Mouse (Mus musculus) forebrain, embryonic 10.5 days (tissue): ENCODE results near the gene Exoc3l2. TPM values are rescaled to one million over a fixed set of nuclear protein-coding genes. Genes with fewer than 3 reads are reported as not detected.

Source experiments
- DNase-seq: peaks from one replicate; pipeline ENCODE4 v3.0.0-alpha.2; 2017; ENCODE audit warnings: low spot score; ENCODE audit errors: extremely low spot score
- H3K27ac ChIP-seq: fragments of 300-500 bp; sonication (generic); 2 replicates; pipeline ENCODE4 v1.5.1; 2016; ENCODE audit warnings: mild to moderate bottlenecking
- H3K27me3 ChIP-seq: fragments of 300-500 bp; sonication (generic); 2 replicates; pipeline ENCODE4 v1.6.1; 2016; ENCODE audit warnings: mild to moderate bottlenecking; ENCODE audit not compliant: poor library complexity, severe bottlenecking
- H3K36me3 ChIP-seq: fragments of 300-500 bp; sonication (generic); replicated peaks from 2 replicates; pipeline ENCODE4 v1.6.1; 2016; ENCODE audit warnings: mild to moderate bottlenecking, moderate library complexity
- H3K4me1 ChIP-seq: fragments of 300-500 bp; sonication (generic); 2 replicates; pipeline ENCODE4 v1.6.1; 2016
- H3K4me3 ChIP-seq: fragments of 300-500 bp; sonication (generic); 2 replicates; pipeline ENCODE4 v1.5.1; 2016; ENCODE audit warnings: mild to moderate bottlenecking, moderate library complexity
- H3K9me3 ChIP-seq: fragments of 300-500 bp; sonication (generic); 2 replicates; pipeline ENCODE4 v1.6.1; 2016; ENCODE audit warnings: mild to moderate bottlenecking, moderate library complexity
- WGBS: fragments of 180-500 bp; shearing (Covaris S2); methylation state at CpG from one replicate; pipeline ENCODE4 v1.1.7; 2016; 5-methylcytosine and 5-hydroxymethylcytosine counted together
- polyA plus RNA-seq: library from polyadenylated mRNA; unstranded; fragments of >200 nt; fragmentation: Nextera tagmentation; extraction: Ambion mirVana; gene quantifications from 2 replicates; pipeline ENCODE4 v1.2.1, GENCODE M21; 2016

The Exoc3l2 gene
- polyA plus RNA-seq, 1 experiment from 2014 or later = 0.99 TPM

- H3K27me3 ChIP-seq = peaks cover 99% of the 10 kb centered on the region
- H3K9me3 ChIP-seq = no peaks in the 10 kb centered on the region; the same call in 1 of the 2 replicates
- H3K27ac ChIP-seq = no peak overlapping the region
- no peak overlapping the region for H3K4me3 ChIP-seq
- H3K36me3 ChIP-seq = no peaks in the 10 kb centered on the region
- H3K4me1 ChIP-seq = peaks cover 24% of the 10 kb centered on the region
- 51% methylated on average over 4 of the region's 4 CpGs for WGBS
- no peak for DNase-seq
Observed at GRCm38 (mm10) chr7:19472403-19472802, 9.3 kb downstream of the Exoc3l2 start.

- Histone ChIP-seq H3K36me3 (no peaks in the 10 kb centered on the region), H3K27me3 (peaks cover 99% of the 10 kb centered on the region), H3K4me1 (peaks cover 24% of the 10 kb centered on the region), H3K9me3 (no peaks in the 10 kb centered on the region; the same call in 1 of the 2 replicates), H3K27ac (peak overlapping the region; percentile 79), H3K4me3 (peak overlapping the region; percentile 61)
- WGBS = 2% methylated on average over 89 of the region's 89 CpGs
- peak; percentile 55 for DNase-seq
Observed at GRCm38 (mm10) chr7:19473875-19474443, 10.8 kb downstream of the Exoc3l2 start.

GRCm38 (mm10) chr7:19477084-19477483, 14.0 kb downstream of the Exoc3l2 start:
- Histone ChIP-seq H3K36me3 (no peaks in the 10 kb centered on the region), H3K4me3 (no peak overlapping the region), H3K4me1 (peaks cover 11% of the 10 kb centered on the region), H3K9me3 (no peaks in the 10 kb centered on the region; the same call in 1 of the 2 replicates), H3K27me3 (peaks cover 76% of the 10 kb centered on the region), H3K27ac (no peak overlapping the region)
- DNase-seq = no peak
- 69% methylated on average over 2 of the region's 2 CpGs for WGBS

GRCm38 (mm10) chr7:19477624-19478384, 14.7 kb downstream of the Exoc3l2 start:
- H3K4me3 ChIP-seq = no peak overlapping the region
- WGBS = 27% methylated on average over 14 of the region's 14 CpGs
- peaks cover 69% of the 10 kb centered on the region for H3K27me3 ChIP-seq
- no peaks in the 10 kb centered on the region for H3K36me3 ChIP-seq
- no peak for DNase-seq
- no peak overlapping the region for H3K27ac ChIP-seq
- H3K4me1 ChIP-seq = peaks cover 11% of the 10 kb centered on the region
- H3K9me3 ChIP-seq = no peaks in the 10 kb centered on the region; the same call in 1 of the 2 replicates

DNA sequence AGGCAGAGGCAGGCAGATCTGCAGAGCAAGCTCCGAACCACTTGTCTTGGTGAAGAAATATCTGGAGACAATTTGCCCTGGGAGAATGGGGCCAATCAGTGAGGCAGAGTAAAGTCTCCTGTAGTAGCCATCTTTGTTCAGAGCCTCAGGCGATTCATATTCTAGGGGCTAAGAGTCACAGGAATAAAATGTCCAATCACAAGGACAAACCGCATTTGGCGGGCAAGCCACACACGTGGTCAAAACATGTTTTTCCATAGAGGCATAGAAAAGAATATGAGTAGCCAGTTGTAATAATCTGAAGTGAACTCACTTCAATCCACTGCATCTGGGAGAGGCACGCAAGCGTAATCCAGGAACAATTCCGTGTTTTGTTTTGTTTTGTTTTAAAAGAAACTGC, 20.1 kb downstream of the Exoc3l2 start:
- no peak for DNase-seq
- Histone ChIP-seq H3K9me3 (peaks cover 2% of the 10 kb centered on the region; the same call in 1 of the 2 replicates), H3K4me3 (no peak overlapping the region), H3K36me3 (no peaks in the 10 kb centered on the region), H3K4me1 (no peaks in the 10 kb centered on the region), H3K27me3 (peaks cover 35% of the 10 kb centered on the region), H3K27ac (no peak overlapping the region)
- WGBS = 87% methylated on average over 8 of the region's 8 CpGs

DNA sequence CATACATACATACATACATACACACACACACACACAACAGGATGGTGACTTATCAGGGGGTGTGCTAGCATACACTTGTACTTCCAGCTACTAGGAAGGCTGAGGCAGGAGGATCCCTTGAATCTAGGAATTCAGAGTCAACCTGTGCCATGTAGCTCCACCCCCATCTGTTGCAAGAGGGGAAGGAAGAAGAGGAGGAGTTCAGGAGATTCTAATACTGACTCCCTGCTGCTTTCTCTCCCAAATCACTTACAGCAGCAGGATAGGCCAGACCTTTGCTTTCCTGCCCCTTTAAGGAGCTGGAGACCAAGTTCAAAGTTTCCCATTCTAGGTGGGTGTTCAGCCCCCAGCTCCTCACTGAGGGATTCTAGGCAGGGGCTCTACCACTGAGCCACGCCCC, 22.4 kb downstream of the Exoc3l2 start:
- 71% methylated on average over 1 of the region's 1 CpGs for WGBS
- H3K4me1 ChIP-seq = peaks cover 8% of the 10 kb centered on the region
- no peak overlapping the region for H3K27ac ChIP-seq
- H3K4me3 ChIP-seq = no peak overlapping the region
- H3K36me3 ChIP-seq = no peaks in the 10 kb centered on the region
- H3K9me3 ChIP-seq = peaks cover 2% of the 10 kb centered on the region; the same call in 1 of the 2 replicates
- DNase-seq = no peak
- H3K27me3 ChIP-seq = peaks cover 42% of the 10 kb centered on the region

GRCm38 (mm10) chr7:19486549-19486948, 23.4 kb downstream of the Exoc3l2 start:
- Histone ChIP-seq H3K4me3 (no peak overlapping the region), H3K9me3 (peaks cover 2% of the 10 kb centered on the region; the same call in 1 of the 2 replicates), H3K36me3 (no peaks in the 10 kb centered on the region), H3K27ac (no peak overlapping the region), H3K27me3 (peaks cover 53% of the 10 kb centered on the region), H3K4me1 (peaks cover 11% of the 10 kb centered on the region)
- DNase-seq = no peak
- 92% methylated on average over 7 of the region's 7 CpGs for WGBS

- no peak overlapping the region for H3K27ac ChIP-seq
- DNase-seq = no peak
- H3K4me3 ChIP-seq = peak overlapping the region; percentile 39
- peaks cover 17% of the 10 kb centered on the region for H3K4me1 ChIP-seq
- H3K36me3 ChIP-seq = no peaks in the 10 kb centered on the region
- peaks cover 2% of the 10 kb centered on the region; the same call in 1 of the 2 replicates for H3K9me3 ChIP-seq
- 2% methylated on average over 31 of the region's 31 CpGs for WGBS
- peaks cover 76% of the 10 kb centered on the region for H3K27me3 ChIP-seq
Observed at GRCm38 (mm10) chr7:19489525-19489924, 26.4 kb downstream of the Exoc3l2 start.

DNA sequence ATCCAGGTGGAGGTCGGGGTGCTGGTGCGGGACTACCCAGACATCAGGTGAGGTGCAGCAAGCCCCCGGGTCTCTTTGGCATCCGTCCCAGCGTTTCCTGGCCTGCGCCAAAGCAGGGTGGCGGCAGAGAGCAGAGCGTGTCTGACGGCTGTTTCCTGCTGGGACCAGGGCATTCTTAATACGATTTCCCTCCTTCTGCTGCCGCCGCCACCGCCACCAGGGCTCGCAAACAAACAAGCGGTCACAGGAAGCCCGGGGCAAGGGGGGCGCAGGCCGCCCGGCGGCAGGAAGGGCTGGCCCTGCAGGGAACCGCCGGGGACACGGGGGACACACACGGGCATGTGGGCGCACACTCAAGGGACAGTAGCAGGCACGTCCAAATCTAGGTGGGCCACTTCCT, 28.6 kb downstream of the Exoc3l2 start:
- peak overlapping the region; percentile 41 for H3K4me3 ChIP-seq
- peak; percentile 46 for DNase-seq
- H3K4me1 ChIP-seq = peaks cover 17% of the 10 kb centered on the region
- H3K36me3 ChIP-seq = no peaks in the 10 kb centered on the region
- H3K27ac ChIP-seq = peak overlapping the region; percentile 56; the same call in 1 of the 2 replicates
- H3K27me3 ChIP-seq = peaks cover 71% of the 10 kb centered on the region
- H3K9me3 ChIP-seq = no peaks in the 10 kb centered on the region
- WGBS = 4% methylated on average over 25 of the region's 26 CpGs

DNA sequence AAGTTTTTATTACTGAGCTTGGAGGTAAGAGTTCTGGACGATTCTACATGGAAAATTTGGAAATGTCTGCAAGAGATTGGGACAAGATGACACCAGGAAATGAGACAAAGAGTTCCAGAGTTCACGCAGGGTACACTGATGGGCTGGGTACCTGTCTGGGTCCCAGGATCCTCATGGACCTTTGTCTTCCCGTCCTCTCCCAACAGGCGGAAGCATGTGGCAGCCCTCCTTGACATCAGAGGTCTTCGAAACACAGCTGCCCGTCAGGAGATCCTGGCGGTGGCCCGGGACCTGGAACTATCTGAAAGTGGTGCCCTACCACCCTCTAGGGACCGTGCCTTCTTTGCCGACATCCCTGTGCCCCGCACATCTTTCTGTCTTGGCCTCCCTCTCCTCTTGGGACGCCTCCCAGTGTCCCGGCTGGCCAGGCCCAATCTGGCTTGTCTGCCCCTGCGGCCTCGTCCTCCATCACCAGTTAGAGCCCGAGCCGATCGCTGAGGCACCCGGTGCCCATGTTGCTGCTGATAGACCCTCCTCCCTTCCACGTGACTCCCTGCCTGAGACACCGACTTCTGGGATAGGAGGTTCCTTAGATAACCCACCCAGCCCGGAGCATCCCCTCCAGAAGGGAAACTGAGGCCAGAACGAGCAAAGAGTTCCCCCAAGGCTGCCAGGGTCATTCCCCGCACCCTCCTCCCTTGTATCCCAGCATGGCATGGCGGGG, 31.8 kb downstream of the Exoc3l2 start:
- 81% methylated on average over 25 of the region's 25 CpGs for WGBS
- DNase-seq = no peak
- Histone ChIP-seq H3K4me3 (no peak overlapping the region), H3K27ac (no peak overlapping the region), H3K4me1 (peaks cover 15% of the 10 kb centered on the region), H3K9me3 (no peaks in the 10 kb centered on the region), H3K36me3 (no peaks in the 10 kb centered on the region), H3K27me3 (peaks cover 39% of the 10 kb centered on the region)

DNA sequence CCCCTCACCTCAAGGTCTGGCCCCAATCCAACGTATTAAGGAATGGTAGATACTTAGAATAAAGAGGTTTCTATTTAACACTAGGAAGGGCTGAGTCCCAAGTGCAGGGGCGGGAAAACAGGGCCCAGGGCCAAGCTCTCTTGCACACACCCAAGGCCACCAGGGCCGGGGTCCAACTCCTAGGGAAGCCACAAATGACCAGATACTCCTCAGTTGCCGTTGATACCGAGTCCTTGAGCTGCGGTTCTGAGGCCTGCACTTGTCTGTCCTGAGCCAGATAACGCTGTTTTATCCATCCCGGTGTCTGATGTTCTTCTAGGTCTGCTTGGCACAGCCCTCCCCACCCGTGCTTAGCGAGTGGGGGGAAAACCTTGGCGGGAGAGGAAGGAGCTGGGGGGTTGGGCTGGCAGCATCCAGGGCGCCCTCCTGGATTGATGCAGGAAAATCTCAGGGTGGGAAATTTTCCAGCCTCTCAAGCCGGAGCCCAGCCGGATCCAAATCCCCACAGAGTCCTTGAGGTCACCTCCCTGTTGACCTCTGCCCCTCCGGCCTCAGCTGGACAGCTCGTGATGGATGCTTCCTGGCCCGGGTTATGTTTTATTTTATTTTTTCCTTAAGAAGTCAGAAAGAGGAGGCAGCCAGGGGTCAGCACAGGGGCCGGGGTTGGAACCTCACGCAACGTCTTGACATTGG, 32.5 kb downstream of the Exoc3l2 start:
- peaks cover 32% of the 10 kb centered on the region for H3K27me3 ChIP-seq
- peaks cover 15% of the 10 kb centered on the region for H3K4me1 ChIP-seq
- H3K27ac ChIP-seq = no peak overlapping the region
- H3K36me3 ChIP-seq = no peaks in the 10 kb centered on the region
- no peak for DNase-seq
- H3K9me3 ChIP-seq = no peaks in the 10 kb centered on the region
- no peak overlapping the region for H3K4me3 ChIP-seq
- WGBS = 79% methylated on average over 20 of the region's 20 CpGs

GRCm38 (mm10) chr7:19496214-19496555, 33.1 kb downstream of the Exoc3l2 start:
- Histone ChIP-seq H3K4me1 (peaks cover 15% of the 10 kb centered on the region), H3K9me3 (no peaks in the 10 kb centered on the region), H3K4me3 (no peak overlapping the region), H3K27me3 (peaks cover 27% of the 10 kb centered on the region), H3K27ac (no peak overlapping the region), H3K36me3 (no peaks in the 10 kb centered on the region)
- WGBS = 82% methylated on average over 5 of the region's 5 CpGs
- no peak for DNase-seq
